Mouse (Mus musculus) urinary bladder, postnatal 25 days (tissue): Measurements from ENCODE around the gene Hist1h2bn.
A peak's percentile ranks its signal among the peaks of the same experiment; 100 is the strongest.
"Not testable (repeated sequence)": the region's sequence is repeated elsewhere in the genome, so short reads cannot be mapped to it uniquely, and the experiment has no call there.

Experiments
- DNase-seq: peaks from one replicate; pipeline ENCODE4 v3.0.0; 2022; ENCODE audit warnings: low spot score

The Hist1h2bn gene

GRCm38 (mm10) chr13:21727948-21728572 lies 25.9 kb upstream of the Hist1h2bn start:
- no peak for DNase-seq

DNA sequence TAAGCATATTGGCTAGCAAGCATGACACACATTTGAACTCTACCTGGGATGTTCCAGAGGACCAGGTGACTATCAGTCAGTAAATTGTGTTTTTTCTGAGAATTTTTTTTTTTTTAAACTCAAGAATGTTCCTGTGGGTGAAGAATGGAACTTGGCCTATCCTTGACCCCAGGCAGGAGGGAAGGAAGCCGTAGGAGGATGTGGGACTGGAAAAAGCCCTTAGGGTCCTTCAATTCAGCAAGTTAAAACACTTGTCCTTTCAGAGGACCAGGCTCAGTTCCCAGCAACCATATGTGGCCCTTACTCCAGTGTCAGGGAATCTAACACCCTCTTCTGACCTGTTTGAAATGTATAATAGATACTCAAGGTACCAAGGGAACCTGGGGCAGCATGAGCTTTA lies 24.4 kb upstream of the Hist1h2bn start:
- no peak for DNase-seq

DNA sequence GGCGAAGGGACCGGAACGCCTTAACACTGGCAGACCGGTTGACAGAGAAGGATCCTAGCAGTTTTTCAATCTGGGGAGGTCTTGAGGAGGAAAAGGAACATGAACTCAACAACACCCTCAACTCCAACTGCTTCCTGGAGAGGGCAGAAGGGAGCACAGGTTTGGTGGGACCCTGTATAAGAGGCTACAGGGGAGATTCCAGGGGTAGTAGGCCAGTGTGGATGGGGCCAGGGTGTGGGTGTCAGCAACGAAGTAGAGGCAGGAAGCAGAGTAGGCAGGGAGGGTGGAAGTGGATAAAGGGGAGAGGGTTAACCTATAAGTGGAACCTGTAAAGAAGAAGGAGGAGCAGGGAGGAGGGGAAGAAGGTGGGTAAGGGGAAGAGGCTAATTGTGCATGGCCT lies 20.5 kb upstream of the Hist1h2bn start:
- DNase-seq, result no peak

GRCm38 (mm10) chr13:21734010-21734905 lies 19.7 kb upstream of the Hist1h2bn start:
- DNase-seq, result peak; percentile 67

DNA sequence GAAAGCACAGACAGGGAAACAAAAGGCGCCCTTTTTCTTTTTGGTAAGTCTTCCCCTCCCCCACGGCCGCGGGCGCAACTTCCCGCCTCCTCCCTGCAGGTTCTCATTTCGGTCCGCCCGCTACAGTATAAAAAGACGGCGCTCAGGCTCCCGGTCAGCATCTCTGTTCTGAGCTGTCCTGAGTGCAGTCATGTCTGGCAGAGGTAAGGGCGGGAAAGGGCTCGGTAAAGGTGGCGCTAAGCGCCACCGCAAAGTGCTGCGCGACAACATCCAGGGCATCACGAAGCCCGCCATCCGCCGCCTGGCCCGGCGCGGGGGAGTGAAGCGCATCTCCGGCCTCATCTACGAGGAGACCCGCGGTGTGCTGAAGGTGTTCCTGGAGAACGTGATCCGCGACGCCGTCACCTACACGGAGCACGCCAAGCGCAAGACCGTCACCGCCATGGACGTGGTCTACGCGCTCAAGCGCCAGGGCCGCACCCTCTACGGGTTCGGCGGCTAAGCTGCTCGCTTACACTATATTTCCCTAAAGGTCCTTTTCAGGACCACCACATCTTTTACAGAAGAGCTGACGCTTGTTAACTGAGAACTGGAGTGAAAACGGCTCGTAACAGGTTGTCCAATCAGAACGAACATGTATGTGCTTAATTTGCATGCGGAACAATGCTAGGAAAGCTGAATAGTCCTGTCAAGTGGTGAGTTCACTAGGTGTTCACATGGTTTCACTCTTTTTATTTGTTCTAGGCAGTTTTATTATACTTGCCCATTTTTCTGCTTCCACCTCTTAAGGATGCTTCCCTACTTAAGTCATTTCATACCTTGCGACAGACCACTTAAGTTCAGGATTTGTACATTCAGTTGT lies 18.8 kb upstream of the Hist1h2bn start, which contains the start of gene Hist1h4j:
TSS of gene Hist1h4j (plus strand) at position 159 of the 862 bp plus-strand sequence.
- peak; percentile 62 for DNase-seq

- no peak for DNase-seq
These were observed 8.9 kb upstream of the Hist1h2bn start for GRCm38 (mm10) chr13:21745006-21745405.

- DNase-seq, result no peak
These were observed 4.3 kb upstream of the Hist1h2bn start for GRCm38 (mm10) chr13:21749387-21750158.

- DNase-seq, result peak; percentile 88
These were observed 3.5 kb upstream of the Hist1h2bn start, which contains the start of gene Hist1h4k for GRCm38 (mm10) chr13:21750159-21751017. TSS of gene Hist1h4k (minus strand) at chr13:21750505.

DNA sequence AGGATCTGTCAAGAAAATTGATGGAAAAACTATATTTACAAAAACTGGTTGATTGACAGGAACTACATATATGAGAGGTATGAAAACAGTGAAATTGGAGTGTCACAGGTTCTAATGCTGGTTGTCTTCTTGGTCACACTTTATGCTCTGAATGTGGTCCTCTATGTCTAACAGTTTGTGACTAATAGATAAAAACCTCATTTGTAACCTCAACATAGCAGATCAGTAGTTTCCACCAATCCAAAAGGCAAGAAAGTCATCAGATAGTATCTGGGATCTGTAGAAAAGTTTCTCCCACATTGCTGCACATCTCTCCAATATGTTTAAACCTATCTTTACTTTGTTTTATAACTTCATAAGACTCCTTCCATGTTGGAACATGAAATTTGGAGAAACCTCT lies 2.5 kb upstream of the Hist1h2bn start:
- no peak for DNase-seq

DNA sequence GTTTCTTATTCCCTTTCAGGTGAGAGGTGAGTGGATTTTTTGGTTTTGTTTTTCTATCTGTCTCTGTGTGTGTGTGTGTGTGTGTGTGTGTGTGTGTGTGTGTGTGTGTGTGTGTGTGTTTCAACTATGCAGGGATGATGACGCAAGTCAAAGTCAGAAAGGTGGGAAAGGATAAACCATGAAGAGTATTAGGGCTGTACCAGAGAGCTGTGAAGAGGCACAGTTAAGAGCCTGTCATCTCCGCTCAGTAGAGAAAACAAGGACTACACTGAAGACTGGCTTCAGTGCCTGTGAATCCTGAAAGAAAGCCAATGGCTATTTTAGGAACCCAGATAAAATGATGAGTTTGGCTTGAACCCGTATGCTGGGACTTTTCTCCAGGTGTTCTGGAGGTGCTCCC lies 2.1 kb upstream of the Hist1h2bn start:
- DNase-seq, result no peak

DNA sequence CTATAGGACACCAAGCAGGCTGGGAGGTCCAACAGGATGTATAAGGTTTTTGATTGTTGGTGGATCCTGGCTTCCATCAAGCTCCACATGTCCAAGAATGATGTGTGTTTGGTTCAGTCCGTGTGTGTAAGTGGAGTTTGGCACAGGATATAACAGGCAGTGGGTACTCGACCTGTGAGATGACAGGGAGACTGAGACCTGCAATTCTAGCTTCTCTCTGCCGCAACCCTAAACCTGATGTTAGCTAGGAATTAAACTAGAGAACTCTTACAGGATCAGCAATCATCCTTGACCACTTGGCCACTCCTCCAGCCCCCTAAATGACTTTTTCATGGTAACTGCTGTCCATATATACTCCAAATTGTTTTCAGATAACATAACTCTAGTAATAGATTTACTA lies 1.6 kb upstream of the Hist1h2bn start:
- DNase-seq, result no peak

GRCm38 (mm10) chr13:21753051-21753523 lies 836 bp upstream of the Hist1h2bn start:
- DNase-seq, result no peak

DNA sequence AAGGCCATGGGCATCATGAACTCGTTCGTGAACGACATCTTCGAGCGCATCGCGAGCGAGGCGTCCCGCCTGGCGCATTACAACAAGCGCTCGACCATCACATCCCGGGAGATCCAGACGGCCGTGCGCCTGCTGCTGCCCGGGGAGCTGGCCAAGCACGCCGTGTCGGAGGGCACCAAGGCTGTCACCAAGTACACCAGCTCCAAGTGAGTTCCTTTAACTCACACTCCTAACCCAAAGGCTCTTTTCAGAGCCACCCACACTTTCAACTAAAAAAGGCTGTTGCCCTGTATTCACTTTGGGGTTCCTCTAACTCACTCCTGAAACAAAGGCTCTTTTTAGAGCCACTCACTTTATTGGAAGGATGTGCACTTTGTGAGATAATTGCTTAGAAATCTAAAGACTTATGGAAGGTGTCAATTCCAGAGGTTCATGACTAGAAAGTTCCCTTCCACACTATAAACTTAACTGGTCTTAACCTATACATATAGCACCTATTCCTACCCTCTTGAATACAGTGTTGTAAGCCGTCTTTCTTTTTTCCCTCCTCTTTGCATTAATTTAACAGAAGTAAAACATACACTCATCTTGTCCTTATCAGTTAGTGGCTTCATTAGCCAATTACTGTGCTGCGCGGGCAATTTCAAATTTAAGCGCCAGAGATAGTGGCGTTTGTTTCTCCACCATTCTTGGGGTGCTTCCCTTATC lies 525 bp downstream of the Hist1h2bn start:
- not testable (repeated sequence) for DNase-seq

GRCm38 (mm10) chr13:21755707-21756106 lies 1.8 kb downstream of the Hist1h2bn start:
- no peak for DNase-seq

DNA sequence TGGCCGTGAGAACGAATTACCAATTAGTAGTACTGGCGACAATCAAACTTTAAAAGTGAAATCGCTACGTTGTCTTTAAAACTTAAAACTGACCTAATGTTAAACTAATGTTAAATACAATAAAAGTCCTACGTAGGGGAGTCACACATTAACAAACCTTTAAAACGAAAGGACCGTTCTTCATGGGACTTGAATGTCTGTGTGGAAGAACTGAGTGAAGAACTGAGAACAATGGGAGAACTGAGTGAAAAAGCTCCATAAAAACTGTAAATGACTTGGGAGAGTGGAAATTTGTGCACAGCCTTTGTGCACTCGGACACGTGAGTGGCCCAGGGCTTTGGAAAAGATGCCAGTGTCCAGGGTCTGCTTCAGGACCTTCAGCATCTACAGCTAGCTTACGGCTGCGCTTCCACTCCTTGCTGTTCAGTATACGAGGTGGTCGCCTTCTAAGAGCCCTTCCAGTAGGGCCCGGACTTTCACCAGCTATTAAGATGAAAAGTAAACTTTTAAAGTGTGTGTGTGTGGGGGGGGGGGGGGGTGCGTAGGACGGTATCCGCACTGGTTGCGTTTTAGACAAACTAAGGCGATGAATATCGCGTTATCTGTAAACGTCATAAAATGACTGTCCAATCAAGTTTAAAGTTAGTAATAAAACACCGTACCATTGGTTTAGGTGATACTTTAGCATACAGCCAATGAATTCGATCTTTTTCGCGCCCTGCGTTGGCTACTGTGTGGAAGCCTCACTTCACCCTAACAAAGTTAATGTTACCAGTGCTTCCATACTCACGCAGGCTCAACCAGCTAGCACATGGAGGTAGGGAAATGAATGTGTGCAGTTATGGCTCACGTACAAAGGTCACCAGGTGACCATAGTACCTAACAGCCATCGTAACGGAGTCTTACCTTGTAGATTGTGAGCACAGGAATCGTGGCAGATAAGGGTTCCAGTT lies 25.2 kb downstream of the Hist1h2bn start:
- DNase-seq, result peak; percentile 35

DNA sequence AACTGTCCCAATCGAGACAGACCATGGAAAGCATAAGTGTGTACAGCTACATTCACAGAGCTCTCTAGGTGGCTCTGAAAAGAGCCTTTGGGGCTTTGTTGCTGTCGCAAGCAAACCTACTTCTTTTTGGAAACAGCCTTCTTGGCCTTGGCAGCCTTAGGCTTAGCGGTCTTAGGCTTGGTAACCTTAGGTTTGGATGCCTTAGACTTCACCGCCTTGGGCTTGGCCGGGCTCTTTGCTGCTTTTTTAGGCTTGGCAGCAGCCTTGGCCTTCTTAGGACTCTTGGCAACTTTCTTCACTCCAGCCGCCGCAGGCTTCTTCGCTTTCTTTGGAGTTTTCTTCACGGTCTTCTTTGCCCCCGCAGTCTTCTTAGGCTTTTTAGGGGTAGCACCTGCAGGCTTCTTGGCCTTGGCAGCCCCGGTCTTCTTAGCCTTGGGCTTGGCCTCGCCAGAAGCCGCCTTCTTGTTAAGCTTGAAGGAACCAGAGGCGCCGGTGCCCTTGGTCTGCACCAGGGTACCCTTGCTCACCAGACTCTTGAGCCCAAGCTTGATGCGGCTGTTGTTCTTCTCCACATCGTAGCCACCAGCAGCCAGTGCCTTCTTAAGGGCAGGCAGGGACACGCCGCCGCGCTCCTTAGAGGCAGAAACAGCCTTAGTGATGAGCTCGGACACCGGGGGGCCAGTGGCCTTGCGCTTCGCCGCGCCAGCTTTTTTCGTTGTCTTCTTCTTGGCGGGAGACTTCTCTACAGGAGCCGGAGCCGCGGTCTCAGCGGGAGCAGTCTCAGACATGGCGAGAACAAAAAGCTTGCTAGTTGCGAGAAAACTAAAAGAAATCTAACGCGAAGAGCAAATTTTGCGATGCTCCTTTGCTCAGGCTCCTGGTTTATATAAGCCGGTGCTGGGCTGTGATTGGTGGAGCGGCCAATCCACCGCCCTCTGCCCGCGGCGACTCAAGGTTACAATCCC lies 26.1 kb downstream of the Hist1h2bn start, which contains the start of gene Hist1h1b:
TSS of gene Hist1h1b (minus strand) at position 859 of the 965 bp plus-strand sequence.
- peak; percentile 45 for DNase-seq

DNA sequence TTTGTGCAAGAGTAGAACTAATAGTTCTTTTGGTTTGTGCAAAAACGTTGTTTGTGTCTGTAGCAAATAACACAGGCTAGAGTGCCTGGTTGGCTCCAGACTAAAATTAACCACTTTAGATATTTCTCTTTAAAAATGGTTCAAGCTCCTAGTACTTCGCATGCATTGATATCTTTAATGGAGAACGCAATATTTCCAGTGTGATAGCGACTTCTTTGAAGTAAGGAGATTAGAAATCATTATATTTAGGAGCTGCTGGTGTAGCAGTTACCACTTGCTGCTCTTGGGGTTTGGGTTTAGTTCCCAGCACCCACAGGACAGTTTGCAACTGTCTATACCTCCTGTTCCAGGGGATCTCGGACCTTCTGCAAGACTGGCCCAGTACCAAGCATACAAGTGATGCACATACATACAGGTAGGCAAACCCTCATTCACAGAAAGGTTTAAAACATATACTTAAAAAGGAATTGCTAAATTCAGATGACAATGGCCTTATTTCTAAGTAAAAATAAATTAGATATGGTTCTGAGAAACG lies 27.2 kb downstream of the Hist1h2bn start:
- no peak for DNase-seq
